Mouse (Mus musculus) myocyte (in vitro differentiated cells): ENCODE results near the gene Dnajc30. TPM values are rescaled to one million over a fixed set of nuclear protein-coding genes. Genes with fewer than 3 reads are reported as not detected.

ENCODE experiments used
- H3K27me3 ChIP-seq: one replicate; pipeline ENCODE4 v1.6.1; 2011; ENCODE audit not compliant: control insufficient read depth, insufficient read depth, insufficient read length
- H3K36me3 ChIP-seq: one replicate; pipeline ENCODE4 v1.6.1; 2011; ENCODE audit not compliant: control insufficient read depth, insufficient read depth
- H3K4me2 ChIP-seq: one replicate; pipeline ENCODE4 v1.6.1; 2011; ENCODE audit warnings: low read depth, control low read depth
- H3K4me3 ChIP-seq: one replicate; pipeline ENCODE4 v1.5.1; 2011; ENCODE audit warnings: mild to moderate bottlenecking, control low read depth, moderate library complexity
- H3K79me2 ChIP-seq: one replicate; pipeline ENCODE4 v1.6.1; 2011; ENCODE audit not compliant: control insufficient read depth, insufficient read depth
- H3ac ChIP-seq: one replicate; pipeline ENCODE4 v1.6.1; 2011; ENCODE audit not compliant: control insufficient read depth, insufficient read length
- CEBPB ChIP-seq: IDR thresholded peaks from 2 replicates; pipeline ENCODE4 v1.6.1; 2011; ENCODE audit warnings: mild to moderate bottlenecking, moderate library complexity; ENCODE audit not compliant: poor library complexity, insufficient read depth, severe bottlenecking
- E2F4 ChIP-seq: IDR thresholded peaks from one replicate; pipeline ENCODE4 v1.6.1; 2011; ENCODE audit warnings: mild to moderate bottlenecking, control low read depth, moderate library complexity; ENCODE audit not compliant: insufficient read depth
- MAX ChIP-seq: IDR thresholded peaks from one replicate; pipeline ENCODE4 v1.6.1; 2011; ENCODE audit warnings: low read depth, mild to moderate bottlenecking, control low read depth
- MYOD1 ChIP-seq, 3 experiments: IDR thresholded peaks; one replicate each; pipeline ENCODE4 v1.6.1; 2011; ENCODE audit warnings: control low read depth in 2 of 3, low read depth in 2 of 3, mild to moderate bottlenecking in 2 of 3, moderate library complexity in 1 of 3; ENCODE audit not compliant: insufficient read length in 2 of 3, control insufficient read depth in 1 of 3
- MYOG ChIP-seq, 3 experiments: IDR thresholded peaks; one replicate each; pipeline ENCODE4 v1.6.1; 2011; ENCODE audit warnings: control low read depth in 2 of 3, low read depth in 2 of 3, mild to moderate bottlenecking in 2 of 3; ENCODE audit not compliant: insufficient read length in 2 of 3, control insufficient read depth in 1 of 3, insufficient read depth in 1 of 3
- POLR2A ChIP-seq: IDR thresholded peaks from one replicate; pipeline ENCODE4 v1.6.1; 2011; ENCODE audit warnings: low read depth, mild to moderate bottlenecking, control low read depth, moderate library complexity; ENCODE audit not compliant: insufficient read length
- POLR2AphosphoS2 ChIP-seq: IDR thresholded peaks from one replicate; pipeline ENCODE4 v1.6.1; 2011; ENCODE audit warnings: low read depth, control low read depth; ENCODE audit not compliant: insufficient read length
- REST ChIP-seq: IDR thresholded peaks from one replicate; pipeline ENCODE4 v1.6.1; 2011; ENCODE audit warnings: mild to moderate bottlenecking, control low read depth, moderate library complexity; ENCODE audit not compliant: insufficient read depth, insufficient read length
- SRF ChIP-seq: IDR thresholded peaks from one replicate; pipeline ENCODE4 v1.6.1; 2011; ENCODE audit warnings: low read depth; ENCODE audit not compliant: control insufficient read depth, insufficient read length
- TCF12 ChIP-seq: IDR thresholded peaks from one replicate; pipeline ENCODE4 v1.6.1; 2011; ENCODE audit warnings: mild to moderate bottlenecking, control low read depth; ENCODE audit not compliant: poor library complexity, insufficient read depth, severe bottlenecking
- TCF3 ChIP-seq: IDR thresholded peaks from one replicate; pipeline ENCODE4 v1.6.1; 2011; ENCODE audit warnings: low read depth, control low read depth; ENCODE audit not compliant: insufficient read length
- USF1 ChIP-seq: IDR thresholded peaks from one replicate; pipeline ENCODE4 v1.6.1; 2011; ENCODE audit warnings: low read depth, mild to moderate bottlenecking, control low read depth, moderate library complexity
- polyA plus RNA-seq: library from polyadenylated mRNA; unstranded; fragments of >200 nt; fragmentation: generic; extraction: Trizol; gene quantifications from one replicate; pipeline ENCODE4 v1.2.1, GENCODE M21; 2012; ENCODE audit warnings: missing spikeins

Gene Dnajc30
- polyA plus RNA-seq, 1 experiment: 31.6 TPM

DNA sequence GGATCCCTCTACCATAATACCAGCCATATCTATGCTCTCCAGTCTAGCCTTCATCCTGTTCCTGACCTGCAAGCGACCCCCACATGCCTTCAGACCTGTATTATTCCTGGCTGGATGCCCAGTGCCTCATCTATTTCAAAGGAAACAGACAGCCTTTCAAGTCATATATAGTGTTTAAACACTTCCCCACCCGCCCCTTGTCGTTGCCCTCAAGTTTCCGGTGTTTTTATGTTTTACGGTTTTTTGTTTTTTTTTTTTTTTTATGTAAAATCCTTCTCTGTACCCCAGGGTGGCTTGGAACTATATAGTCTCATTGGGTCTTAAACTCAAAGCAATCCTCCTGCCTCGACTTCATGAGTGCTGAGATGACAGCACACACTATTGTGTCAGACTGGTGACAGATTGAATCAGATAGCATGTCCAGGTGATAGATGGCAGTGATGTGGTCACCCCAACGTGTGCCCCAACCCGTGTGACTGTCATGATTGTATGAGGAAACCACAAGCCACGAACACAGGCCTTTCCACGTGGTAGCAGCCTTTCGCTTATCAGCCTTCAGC lies 39.3 kb upstream of the Dnajc30 start:
- H3K4me2 ChIP-seq: peak overlapping the region; percentile 86

DNA sequence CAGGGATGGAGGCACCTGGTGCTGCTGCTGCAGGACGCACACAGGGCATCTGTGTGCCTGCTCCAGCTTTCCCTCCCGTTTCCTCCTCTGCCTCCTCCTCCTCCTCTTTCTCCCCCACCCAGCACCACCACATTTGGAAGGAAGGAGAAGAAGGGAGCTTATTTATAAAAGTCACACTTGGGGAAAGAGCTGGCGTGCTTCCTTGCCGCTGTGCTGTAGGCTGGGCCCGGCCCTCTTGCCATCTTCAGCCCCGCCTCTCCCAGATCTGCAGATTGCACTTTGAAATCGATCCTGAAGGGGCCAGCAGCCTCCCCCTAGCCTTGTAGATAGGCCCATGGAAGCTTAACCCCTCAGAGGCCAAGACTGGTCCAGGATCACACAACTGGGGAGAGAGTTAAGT lies 38.1 kb upstream of the Dnajc30 start:
- H3K36me3 ChIP-seq: no peaks in the 10 kb centered on the region
- no peak overlapping the region for H3K4me3 ChIP-seq
- H3K27me3 ChIP-seq: no peaks in the 10 kb centered on the region
- H3ac ChIP-seq: no peak overlapping the region
- TF ChIP-seq MYOG (IDR thresholded peaks at IDR 0.05; ENCODE audit: control insufficient read depth in 1 of 3, insufficient read depth in 1 of 3, insufficient read length in 2 of 3, low read depth in 2 of 3) (no peak), MAX (no peak), SRF (no peak), MYOD1 (IDR thresholded peaks at IDR 0.05; ENCODE audit: control insufficient read depth in 1 of 3, insufficient read length in 2 of 3, low read depth in 2 of 3) (no peak), TCF12 (no peak), TCF3 (no peak), CEBPB (no peak), REST (no peak), POLR2AphosphoS2 (no peak)
- H3K79me2 ChIP-seq: peaks cover 7% of the 10 kb centered on the region
- no peak overlapping the region for H3K4me2 ChIP-seq

More for the DNA sequence above, 39.3 kb upstream of the Dnajc30 start:
- TF ChIP-seq POLR2AphosphoS2: no peak
- no peak for TF ChIP-seq MYOG (IDR thresholded peaks at IDR 0.05; ENCODE audit: control insufficient read depth in 1 of 3, insufficient read depth in 1 of 3, insufficient read length in 2 of 3, low read depth in 2 of 3)
- no peak for TF ChIP-seq POLR2A
- no peak for TF ChIP-seq REST
- no peak for TF ChIP-seq TCF3
- TF ChIP-seq MYOD1 (IDR thresholded peaks at IDR 0.05; ENCODE audit: control insufficient read depth in 1 of 3, insufficient read length in 2 of 3, low read depth in 2 of 3): no peak
- TF ChIP-seq CEBPB: no peak
- no peak for TF ChIP-seq E2F4
- TF ChIP-seq MAX: no peak
- no peak for TF ChIP-seq SRF
- no peak for TF ChIP-seq USF1
- no peak for TF ChIP-seq TCF12
- Histone ChIP-seq H3K79me2 (peaks cover 7% of the 10 kb centered on the region), H3K4me3 (peak overlapping the region; percentile 69), H3ac (no peak overlapping the region), H3K36me3 (no peaks in the 10 kb centered on the region), H3K27me3 (no peaks in the 10 kb centered on the region)

DNA sequence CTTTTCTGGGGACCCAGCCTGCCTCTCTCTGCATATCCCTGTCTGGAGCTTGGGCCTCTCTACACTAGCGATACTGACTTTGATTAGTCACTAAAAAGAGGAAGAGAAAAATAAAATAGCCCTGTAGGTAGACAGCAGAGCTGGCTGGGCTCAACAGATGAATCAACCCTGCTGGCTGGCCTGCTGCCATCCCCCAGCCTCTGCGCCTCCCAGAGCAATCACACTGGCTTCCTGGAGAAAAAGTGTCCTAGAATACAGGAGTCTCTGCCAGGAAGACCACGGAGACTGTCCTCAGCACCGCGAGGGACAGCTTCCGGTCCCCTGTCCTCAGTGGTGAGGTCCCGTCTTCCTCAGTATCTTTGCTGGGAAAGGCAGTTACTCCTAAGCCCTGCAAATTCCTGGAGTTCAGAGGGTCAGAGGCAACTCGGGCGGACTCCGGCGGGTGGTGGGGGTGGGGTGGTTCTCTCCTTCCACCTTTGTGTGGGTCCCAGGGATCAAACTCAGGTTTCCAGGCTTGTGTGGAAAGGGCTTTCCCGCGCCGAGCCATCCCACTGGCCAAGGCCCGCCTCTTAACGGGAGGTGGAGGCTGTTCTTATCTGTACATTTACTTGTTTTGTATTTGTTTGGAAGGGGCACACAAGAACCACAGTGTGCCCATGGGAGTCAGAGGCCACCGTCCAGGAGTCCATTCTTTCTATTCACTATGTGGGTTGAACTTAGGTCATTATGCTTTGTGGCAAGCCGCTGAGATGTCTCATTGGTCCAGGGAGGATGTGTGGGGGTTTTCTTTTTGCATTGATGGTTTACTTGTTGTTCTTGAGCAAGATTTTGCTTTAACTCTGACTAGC lies 34.8 kb upstream of the Dnajc30 start:
- Histone ChIP-seq H3K27me3 (no peaks in the 10 kb centered on the region), H3K36me3 (no peaks in the 10 kb centered on the region), H3K4me2 (peak overlapping the region; percentile 24), H3ac (no peak overlapping the region), H3K79me2 (peaks cover 9% of the 10 kb centered on the region), H3K4me3 (no peak overlapping the region)
- TF ChIP-seq POLR2AphosphoS2: no peak
- no peak for TF ChIP-seq CEBPB
- no peak for TF ChIP-seq MYOD1 (IDR thresholded peaks at IDR 0.05; ENCODE audit: control insufficient read depth in 1 of 3, insufficient read length in 2 of 3, low read depth in 2 of 3)
- TF ChIP-seq USF1: no peak
- no peak for TF ChIP-seq MYOG (IDR thresholded peaks at IDR 0.05; ENCODE audit: control insufficient read depth in 1 of 3, insufficient read depth in 1 of 3, insufficient read length in 2 of 3, low read depth in 2 of 3)
- TF ChIP-seq TCF3: no peak
- TF ChIP-seq REST: no peak

DNA sequence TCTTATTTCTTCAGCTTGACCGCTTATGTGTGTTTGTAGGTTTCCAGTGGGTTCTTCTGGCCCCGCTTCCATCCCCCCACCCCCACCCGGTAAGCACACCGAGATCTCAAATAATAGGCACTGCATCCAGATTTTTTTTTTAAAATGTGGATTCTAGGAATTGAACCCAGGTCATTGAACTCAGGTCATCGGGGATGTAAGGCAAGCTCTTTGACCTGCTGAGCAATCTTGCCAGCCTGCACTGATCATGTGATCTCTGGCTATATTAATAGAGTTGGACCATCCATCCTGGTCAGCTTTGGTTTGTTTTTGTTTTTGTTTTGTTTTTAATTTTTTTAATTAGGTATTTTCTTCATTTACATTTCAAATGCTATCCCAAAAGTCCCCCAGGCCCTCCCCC lies 31.4 kb upstream of the Dnajc30 start:
- Histone ChIP-seq H3K4me3 (no peak overlapping the region), H3K79me2 (peaks cover 3% of the 10 kb centered on the region), H3K4me2 (no peak overlapping the region), H3ac (no peak overlapping the region), H3K36me3 (no peaks in the 10 kb centered on the region), H3K27me3 (no peaks in the 10 kb centered on the region)
- no peak for TF ChIP-seq POLR2AphosphoS2
- TF ChIP-seq REST: no peak
- TF ChIP-seq E2F4: no peak
- no peak for TF ChIP-seq POLR2A
- TF ChIP-seq MAX: no peak
- TF ChIP-seq MYOD1 (IDR thresholded peaks at IDR 0.05; ENCODE audit: control insufficient read depth in 1 of 3, insufficient read length in 2 of 3, low read depth in 2 of 3): no peak
- TF ChIP-seq SRF: no peak
- TF ChIP-seq MYOG (IDR thresholded peaks at IDR 0.05; ENCODE audit: control insufficient read depth in 1 of 3, insufficient read depth in 1 of 3, insufficient read length in 2 of 3, low read depth in 2 of 3): no peak
- TF ChIP-seq USF1: no peak
- TF ChIP-seq CEBPB: no peak
- no peak for TF ChIP-seq TCF12
- TF ChIP-seq TCF3: no peak
